Mouse (Mus musculus) heart, embryonic 12.5 days (tissue): ENCODE results near the gene Apol9b. TPM values are rescaled to one million over a fixed set of nuclear protein-coding genes. Genes with fewer than 3 reads are reported as not detected.
"Not testable (repeated sequence)": the region's sequence is repeated elsewhere in the genome, so short reads cannot be mapped to it uniquely, and the experiment has no call there.

Source experiments
- ATAC-seq: fragments of 200-750 bp; cut with Nextera tagmentation; 2 replicates; pipeline ENCODE4 v1.8.0; 2017; ENCODE audit warnings: moderate TSS enrichment, moderate library complexity; ENCODE audit not compliant: insufficient number of reproducible peaks, low FRiP score
- H3K27ac ChIP-seq: fragments of 300-500 bp; sonication (generic); 2 replicates; pipeline ENCODE4 v1.5.1; 2016; ENCODE audit warnings: mild to moderate bottlenecking, moderate library complexity; ENCODE audit not compliant: poor library complexity, severe bottlenecking
- H3K27me3 ChIP-seq: fragments of 300-500 bp; sonication (generic); replicated peaks from 2 replicates; pipeline ENCODE4 v1.6.1; 2016; ENCODE audit warnings: mild to moderate bottlenecking, moderate library complexity
- H3K36me3 ChIP-seq: fragments of 300-500 bp; sonication (generic); 2 replicates; pipeline ENCODE4 v1.6.1; 2016; ENCODE audit warnings: mild to moderate bottlenecking, moderate library complexity
- H3K4me1 ChIP-seq: fragments of 300-500 bp; sonication (generic); replicated peaks from 2 replicates; pipeline ENCODE4 v1.6.1; 2016; ENCODE audit warnings: mild to moderate bottlenecking
- H3K4me2 ChIP-seq: fragments of 300-500 bp; sonication (generic); 2 replicates; pipeline ENCODE4 v1.6.1; 2016; ENCODE audit warnings: mild to moderate bottlenecking, moderate library complexity
- H3K4me3 ChIP-seq: fragments of 300-500 bp; sonication (generic); 2 replicates; pipeline ENCODE4 v1.5.1; 2016; ENCODE audit warnings: mild to moderate bottlenecking
- H3K9ac ChIP-seq: fragments of 300-500 bp; sonication (generic); 2 replicates; pipeline ENCODE4 v1.6.1; 2016; ENCODE audit warnings: mild to moderate bottlenecking, moderate library complexity
- H3K9me3 ChIP-seq: fragments of 300-500 bp; sonication (generic); replicated peaks from 2 replicates; pipeline ENCODE4 v1.6.1; 2016; ENCODE audit warnings: mild to moderate bottlenecking, moderate library complexity
- WGBS: fragments of 180-500 bp; shearing (Covaris S2); methylation state at CpG from one replicate; pipeline ENCODE4 v1.1.7; 2016; 5-methylcytosine and 5-hydroxymethylcytosine counted together
- polyA plus RNA-seq: library from polyadenylated mRNA; unstranded; fragments of >200 nt; fragmentation: Nextera tagmentation; extraction: Ambion mirVana; gene quantifications from 2 replicates; pipeline ENCODE4 v1.2.1, GENCODE M21; 2016

Apol9b gene
- polyA plus RNA-seq, 1 experiment from 2014 or later, result 0.20 TPM

GRCm38 (mm10) chr15:77727139-77727538 lies 1.7 kb upstream of the Apol9b start:
- H3K4me2 ChIP-seq, ATAC-seq, H3K4me3 ChIP-seq, H3K36me3 ChIP-seq, H3K27ac ChIP-seq, H3K4me1 ChIP-seq, H3K9ac ChIP-seq, H3K27me3 ChIP-seq, H3K9me3 ChIP-seq: not testable (repeated sequence)
- 6% methylated on average over 3 of the region's 3 CpGs for WGBS

GRCm38 (mm10) chr15:77727745-77728144 lies 1.1 kb upstream of the Apol9b start:
- not testable (repeated sequence) for H3K27me3 ChIP-seq, H3K4me2 ChIP-seq, H3K4me3 ChIP-seq, H3K36me3 ChIP-seq, H3K27ac ChIP-seq, H3K9me3 ChIP-seq, H3K4me1 ChIP-seq, H3K9ac ChIP-seq, ATAC-seq
- 83% methylated on average over 3 of the region's 3 CpGs for WGBS

GRCm38 (mm10) chr15:77731605-77732004 lies 2.8 kb downstream of the Apol9b start:
- no peaks in the 10 kb centered on the region; the same call in 1 of the 2 replicates for H3K27me3 ChIP-seq
- no peaks in the 10 kb centered on the region for H3K36me3 ChIP-seq
- H3K4me2 ChIP-seq, result no peak overlapping the region
- H3K9ac ChIP-seq, result no peak overlapping the region
- H3K27ac ChIP-seq, result no peak overlapping the region
- no peak overlapping the region for H3K4me3 ChIP-seq
- 86% methylated on average over 5 of the region's 5 CpGs for WGBS
- ATAC-seq, result no peak
- no peaks in the 10 kb centered on the region for H3K9me3 ChIP-seq
- peaks cover 16% of the 10 kb centered on the region for H3K4me1 ChIP-seq

- H3K9ac ChIP-seq, H3K27ac ChIP-seq, H3K36me3 ChIP-seq, H3K27me3 ChIP-seq, ATAC-seq, H3K4me3 ChIP-seq, H3K4me2 ChIP-seq, H3K9me3 ChIP-seq: not testable (repeated sequence)
- H3K4me1 ChIP-seq, result peaks cover 16% of the 10 kb centered on the region
- 71% methylated on average over 10 of the region's 10 CpGs for WGBS
Measured at GRCm38 (mm10) chr15:77732851-77733250, 4.0 kb downstream of the Apol9b start.

GRCm38 (mm10) chr15:77733380-77733779 lies 4.5 kb downstream of the Apol9b start:
- H3K36me3 ChIP-seq, H3K4me3 ChIP-seq, H3K9ac ChIP-seq, H3K27ac ChIP-seq, H3K9me3 ChIP-seq, H3K4me2 ChIP-seq, ATAC-seq, H3K27me3 ChIP-seq: not testable (repeated sequence)
- H3K4me1 ChIP-seq, result peaks cover 16% of the 10 kb centered on the region
- 45% methylated on average over 8 of the region's 8 CpGs for WGBS

GRCm38 (mm10) chr15:77733903-77734302 lies 5.1 kb downstream of the Apol9b start:
- not testable (repeated sequence) for ATAC-seq

GRCm38 (mm10) chr15:77740511-77741297 lies 11.9 kb downstream of the Apol9b start:
- Histone ChIP-seq H3K36me3 (no peaks in the 10 kb centered on the region), H3K4me2 (no peak overlapping the region), H3K9me3 (no peaks in the 10 kb centered on the region), H3K27ac (no peak overlapping the region), H3K9ac (no peak overlapping the region), H3K4me1 (no peaks in the 10 kb centered on the region), H3K27me3 (no peaks in the 10 kb centered on the region), H3K4me3 (no peak overlapping the region)
- WGBS, result 75% methylated on average over 9 of the region's 9 CpGs
- ATAC-seq, result no peak

More at GRCm38 (mm10) chr15:77733903-77734302, 5.1 kb downstream of the Apol9b start:
- H3K27ac ChIP-seq, H3K27me3 ChIP-seq, H3K9ac ChIP-seq, H3K4me2 ChIP-seq, H3K4me3 ChIP-seq, H3K9me3 ChIP-seq, H3K36me3 ChIP-seq: not testable (repeated sequence)
- H3K4me1 ChIP-seq, result peaks cover 16% of the 10 kb centered on the region
- 34% methylated on average over 4 of the region's 4 CpGs for WGBS

- not testable (repeated sequence) for H3K4me1 ChIP-seq, H3K4me3 ChIP-seq, H3K36me3 ChIP-seq, H3K4me2 ChIP-seq, ATAC-seq, H3K9ac ChIP-seq, H3K27me3 ChIP-seq, H3K9me3 ChIP-seq, H3K27ac ChIP-seq
- WGBS, result 74% methylated on average over 6 of the region's 6 CpGs
Measured at GRCm38 (mm10) chr15:77741556-77741955, 12.7 kb downstream of the Apol9b start.

- 31% methylated on average over 5 of the region's 5 CpGs for WGBS
Measured at GRCm38 (mm10) chr15:77744632-77745031, 15.8 kb downstream of the Apol9b start.

GRCm38 (mm10) chr15:77745081-77745480 lies 16.2 kb downstream of the Apol9b start:
- H3K4me1 ChIP-seq, result peaks cover 7% of the 10 kb centered on the region
- no peak for ATAC-seq
- no peaks in the 10 kb centered on the region for H3K27me3 ChIP-seq
- H3K9ac ChIP-seq, result no peak overlapping the region
- no peak overlapping the region for H3K4me2 ChIP-seq
- no peak overlapping the region for H3K4me3 ChIP-seq
- no peak overlapping the region for H3K27ac ChIP-seq
- H3K36me3 ChIP-seq, result no peaks in the 10 kb centered on the region
- no peaks in the 10 kb centered on the region for H3K9me3 ChIP-seq

More at GRCm38 (mm10) chr15:77744632-77745031, 15.8 kb downstream of the Apol9b start:
- Histone ChIP-seq H3K4me2 (no peak overlapping the region), H3K9ac (no peak overlapping the region), H3K9me3 (no peaks in the 10 kb centered on the region), H3K4me3 (no peak overlapping the region), H3K4me1 (peaks cover 7% of the 10 kb centered on the region), H3K36me3 (no peaks in the 10 kb centered on the region), H3K27me3 (no peaks in the 10 kb centered on the region), H3K27ac (no peak overlapping the region)
- ATAC-seq, result no peak

GRCm38 (mm10) chr15:77746326-77746725 lies 17.5 kb downstream of the Apol9b start:
- no peak for ATAC-seq
- whole genome bisulfite sequencing, result 79% methylated on average over 1 of the region's 1 CpGs
- H3K27ac ChIP-seq, result no peak overlapping the region
- no peak overlapping the region for H3K4me3 ChIP-seq
- no peaks in the 10 kb centered on the region for H3K9me3 ChIP-seq
- H3K4me1 ChIP-seq, result peaks cover 7% of the 10 kb centered on the region
- H3K4me2 ChIP-seq, result no peak overlapping the region
- H3K36me3 ChIP-seq, result no peaks in the 10 kb centered on the region
- no peak overlapping the region for H3K9ac ChIP-seq
- H3K27me3 ChIP-seq, result no peaks in the 10 kb centered on the region

- 35% methylated on average over 3 of the region's 3 CpGs for WGBS
- H3K9ac ChIP-seq, result no peak overlapping the region
- no peak for ATAC-seq
- no peaks in the 10 kb centered on the region for H3K36me3 ChIP-seq
- peaks cover 7% of the 10 kb centered on the region; the same call in 1 of the 2 replicates for H3K27me3 ChIP-seq
- no peak overlapping the region for H3K4me3 ChIP-seq
- H3K27ac ChIP-seq, result no peak overlapping the region
- no peaks in the 10 kb centered on the region for H3K9me3 ChIP-seq
- H3K4me1 ChIP-seq, result peaks cover 8% of the 10 kb centered on the region
- no peak overlapping the region for H3K4me2 ChIP-seq
Measured at GRCm38 (mm10) chr15:77748414-77748813, 19.6 kb downstream of the Apol9b start.
